15 mouse cellular contexts compared by ENCODE assay signal in the genomic region with DNA sequence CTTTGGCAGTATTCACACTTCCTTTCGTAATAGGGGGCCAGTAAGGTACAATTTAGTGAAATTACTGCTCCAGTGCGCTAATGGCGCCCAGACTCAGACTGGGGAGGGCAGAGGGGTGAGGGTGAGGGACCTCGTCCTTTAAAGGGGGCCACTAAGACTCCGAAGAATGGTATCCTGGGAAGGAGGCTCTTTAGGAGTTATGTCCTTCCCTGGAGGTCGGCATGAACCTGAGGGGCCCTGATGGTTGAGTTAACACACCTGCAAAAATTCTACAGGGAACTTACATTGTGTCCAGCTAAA.
A peak's percentile ranks its signal among the peaks of the same experiment; 100 is the strongest.
DNase-seq lines count a peak whose midpoint lies in the region; ATAC-seq lines count a peak whose summit lies in the region.
"Had no signal": no experiment of that assay in that cellular context is flagged by ENCODE, and none has a peak within 500 bp of the region (broad histone marks: within the 10 kb centered on the region; RNA-seq: fewer than 3 reads in every experiment).

No protein-coding gene starts in this region.

- WGBS in neural tube, embryonic 11.5 days: 41% methylated on average over 6 of the region's 6 CpGs
- 12% methylated on average over 6 of the region's 6 CpGs for WGBS in hindbrain, embryonic 16.5 days
- 13% methylated on average over 6 of the region's 6 CpGs for WGBS in neural tube, embryonic 14.5 days

- DNase-seq in adrenal gland, postnatal 10 days: peak; percentile 5
- no peak for DNase-seq in adrenal gland, adult 18-20 months (ENCODE audit: low spot score in 2 of 2)
- DNase-seq in neural tube, embryonic 11.5 days (ENCODE audit: low spot score): peak; percentile 62
- DNase-seq in neural tube, embryonic 10.5 days (ENCODE audit: extremely low spot score, low spot score): no peak
- no peak for DNase-seq in heart, adult 9 months (ENCODE audit: low spot score in 2 of 2)
- no peak for DNase-seq in thymus, postnatal 4 days
- DNase-seq: cerebellum, adult 9-11 months; heart, adult 18-20 months; heart, postnatal 36 days; kidney, adult 9 months; lung, postnatal 14 days had no signal

- H3K9ac ChIP-seq in neural tube, embryonic 11.5 days (ENCODE audit: low read length): no peak overlapping the region
- H3K9ac ChIP-seq in hindbrain, embryonic 16.5 days (ENCODE audit: low read depth, low read length): no peak overlapping the region
- no peak overlapping the region for H3K9ac ChIP-seq in neural tube, embryonic 14.5 days (replicated peaks; ENCODE audit: low read depth, low read length)
- H3K9ac ChIP-seq: embryonic facial prominence, embryonic 13.5 days; liver, embryonic 14.5 days had no signal

- H3K27ac ChIP-seq in neural tube, embryonic 11.5 days (ENCODE audit: low read depth, low read length): peak overlapping the region; percentile 86
- H3K27ac ChIP-seq in hindbrain, embryonic 16.5 days (ENCODE audit: low read depth, low read length): peak overlapping the region; percentile 76
- H3K27ac ChIP-seq in neural tube, embryonic 14.5 days (ENCODE audit: low read depth, low read length): peak overlapping the region; percentile 79; the same call in 1 of the 2 replicates
- H3K27ac ChIP-seq: embryonic facial prominence, embryonic 13.5 days; liver, embryonic 14.5 days had no signal

- no peaks in the 10 kb centered on the region for H3K9me3 ChIP-seq in neural tube, embryonic 11.5 days (ENCODE audit: control insufficient read depth, low read length)
- H3K9me3 ChIP-seq in hindbrain, embryonic 16.5 days (ENCODE audit: control insufficient read depth, low read length): no peaks in the 10 kb centered on the region
- no peaks in the 10 kb centered on the region for H3K9me3 ChIP-seq in neural tube, embryonic 14.5 days (ENCODE audit: control insufficient read depth, low read length)
- H3K9me3 ChIP-seq: embryonic facial prominence, embryonic 13.5 days had no signal

- no peaks in the 10 kb centered on the region for H3K36me3 ChIP-seq in neural tube, embryonic 11.5 days (ENCODE audit: control insufficient read depth, insufficient read depth, low read length)
- no peaks in the 10 kb centered on the region for H3K36me3 ChIP-seq in hindbrain, embryonic 16.5 days (ENCODE audit: control insufficient read depth, insufficient read depth, low read length)
- no peaks in the 10 kb centered on the region for H3K36me3 ChIP-seq in neural tube, embryonic 14.5 days (ENCODE audit: control insufficient read depth, insufficient read depth, low read length)
- H3K36me3 ChIP-seq: embryonic facial prominence, embryonic 13.5 days had no signal

- no peaks in the 10 kb centered on the region for H3K27me3 ChIP-seq in neural tube, embryonic 11.5 days (ENCODE audit: control insufficient read depth, insufficient read depth, low read length)
- H3K27me3 ChIP-seq in hindbrain, embryonic 16.5 days (replicated peaks; ENCODE audit: control insufficient read depth, insufficient read depth, low read length): no peaks in the 10 kb centered on the region
- no peaks in the 10 kb centered on the region for H3K27me3 ChIP-seq in neural tube, embryonic 14.5 days (ENCODE audit: control insufficient read depth, insufficient read depth, low read length)
- H3K27me3 ChIP-seq: embryonic facial prominence, embryonic 13.5 days had no signal

- H3K4me1 ChIP-seq in neural tube, embryonic 11.5 days (ENCODE audit: control insufficient read depth, insufficient read depth, low read length): peaks cover 6% of the 10 kb centered on the region
- H3K4me1 ChIP-seq in hindbrain, embryonic 16.5 days (ENCODE audit: control insufficient read depth, insufficient read depth, low read depth, low read length): no peaks in the 10 kb centered on the region; the same call in 1 of the 2 replicates
- peaks cover 4% of the 10 kb centered on the region; the same call in 1 of the 2 replicates for H3K4me1 ChIP-seq in neural tube, embryonic 14.5 days (ENCODE audit: control insufficient read depth, insufficient read depth, low read length)
- H3K4me1 ChIP-seq: embryonic facial prominence, embryonic 13.5 days had no signal

- H3K4me2 ChIP-seq in neural tube, embryonic 11.5 days (ENCODE audit: low read depth): 0 out of 2 replicates have a peak overlapping the region, but pooled peaks have one; percentile 26
- H3K4me2 ChIP-seq in hindbrain, embryonic 16.5 days (ENCODE audit: low read length): peak overlapping the region; percentile 43
- no peak overlapping the region; the same call in 1 of the 2 replicates for H3K4me2 ChIP-seq in neural tube, embryonic 14.5 days (ENCODE audit: low read depth, low read length)
- H3K4me2 ChIP-seq: embryonic facial prominence, embryonic 13.5 days had no signal

- peak; percentile 67 for ATAC-seq in neural tube, embryonic 11.5 days (ENCODE audit: insufficient read depth, low FRiP score, low TSS enrichment)
- ATAC-seq in hindbrain, embryonic 16.5 days: no peak
- peak; percentile 73 for ATAC-seq in neural tube, embryonic 14.5 days (ENCODE audit: low read depth)

- no peak overlapping the region for H3K4me3 ChIP-seq in neural tube, embryonic 11.5 days (ENCODE audit: low read depth, low read length)
- no peak overlapping the region for H3K4me3 ChIP-seq in hindbrain, embryonic 16.5 days (ENCODE audit: low read length)
- H3K4me3 ChIP-seq in neural tube, embryonic 14.5 days (ENCODE audit: low read depth, low read length): no peak overlapping the region
- H3K4me3 ChIP-seq: embryonic facial prominence, embryonic 13.5 days had no signal

Comparison
In these comparisons a context has a peak if more than half of its experiments do, and no peak if none do; other contexts are left out.
1. DNase-seq: peak in adrenal gland, postnatal 10 days (single experiment) and neural tube, embryonic 11.5 days (single experiment); none in adrenal gland, adult 18-20 months (0 of 2), neural tube, embryonic 10.5 days (single experiment), heart, adult 9 months (0 of 2) and thymus, postnatal 4 days (single experiment).
2. Peak in every context shown above with its lines, with median percentiles within 50 percentile points of each other: H3K27ac ChIP-seq.